Mouse (Mus musculus) adrenal gland, adult 2 months (tissue): ENCODE results near the gene Akap17b. TPM values are rescaled to one million over a fixed set of nuclear protein-coding genes. Genes with fewer than 3 reads are reported as not detected.
"Not testable (repeated sequence)": the region's sequence is repeated elsewhere in the genome, so short reads cannot be mapped to it uniquely, and the experiment has no call there.

Experiments
- DNase-seq: peaks from one replicate; pipeline ENCODE4 v3.0.0; 2021
- long read RNA-seq: library from polyadenylated mRNA; stranded (forward); transcript quantifications from one replicate; pipeline ENCODE4 v2.0.0, GENCODE M21; 2021
- polyA plus RNA-seq: library from polyadenylated mRNA; depleted of rRNA; stranded (reverse); fragments of >200 nt; gene quantifications from 2 replicates; pipeline ENCODE4 v1.2.3, GENCODE M21; 2012; rRNA removed
- total RNA-seq, 2 experiments: library from RNA; stranded (reverse); gene quantifications; 2 replicates each; pipeline ENCODE4 v1.2.3; 2021

Gene Akap17b
- total RNA-seq = 1 to 10 TPM; 4.9 to 5.8 TPM
- 0.76 and 0.92 TPM in 2 replicates for polyA plus RNA-seq
- long read RNA-seq, full-length matches to known transcripts = 2 of 4 reads
- long read RNA-seq, partial matches to known transcripts = 0 of 4 reads
- long read RNA-seq, other reads (novel, unspliced or antisense) = 2 of 4 reads

DNA sequence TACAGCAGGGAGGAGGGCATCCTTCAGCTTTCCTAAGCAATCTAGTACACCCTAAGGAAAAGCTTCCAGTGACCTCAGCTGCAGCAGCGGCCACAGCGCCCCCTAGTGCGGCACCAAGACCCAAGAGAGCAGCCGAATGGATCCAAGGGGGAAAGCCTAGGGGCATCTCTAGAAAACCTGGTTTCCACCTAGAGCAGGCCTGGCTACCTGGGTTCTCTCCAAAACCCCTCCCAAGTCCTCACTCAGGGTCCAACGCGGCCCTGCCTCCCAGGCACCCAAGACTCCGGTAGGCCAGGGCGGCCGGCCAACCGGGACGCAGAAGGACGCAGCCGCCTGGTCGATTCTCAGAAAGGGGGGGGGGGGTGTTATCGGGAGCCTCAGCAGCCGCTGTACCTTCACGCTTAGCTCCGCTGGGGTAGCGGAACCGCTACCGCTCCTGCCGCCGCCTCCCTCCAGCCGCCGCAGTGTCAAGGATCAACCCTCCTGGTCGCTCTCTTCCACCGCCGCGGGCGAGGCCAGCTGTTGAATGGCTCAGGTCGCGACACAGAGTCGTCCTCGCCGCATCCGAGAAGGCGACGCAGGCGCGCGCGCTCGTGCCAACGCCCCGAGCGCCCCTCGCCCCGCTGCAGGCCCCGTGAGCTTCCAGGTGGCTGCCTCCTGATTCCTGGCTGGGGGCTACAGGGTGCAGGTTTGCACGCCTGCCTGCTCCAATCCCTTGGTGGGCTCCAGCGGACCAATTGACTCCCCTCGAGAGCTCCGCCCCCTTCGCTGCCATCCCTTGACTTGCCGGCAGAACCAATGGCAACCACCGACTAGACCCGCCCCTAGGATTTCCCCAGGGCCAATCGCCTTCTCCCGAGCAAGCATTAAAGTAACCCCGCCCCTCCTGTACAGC lies at the start of gene Akap17b:
Akap17b (minus strand) TSS at position 739 of the 895 bp plus-strand sequence.
- peak; percentile 92 for DNase-seq

DNA sequence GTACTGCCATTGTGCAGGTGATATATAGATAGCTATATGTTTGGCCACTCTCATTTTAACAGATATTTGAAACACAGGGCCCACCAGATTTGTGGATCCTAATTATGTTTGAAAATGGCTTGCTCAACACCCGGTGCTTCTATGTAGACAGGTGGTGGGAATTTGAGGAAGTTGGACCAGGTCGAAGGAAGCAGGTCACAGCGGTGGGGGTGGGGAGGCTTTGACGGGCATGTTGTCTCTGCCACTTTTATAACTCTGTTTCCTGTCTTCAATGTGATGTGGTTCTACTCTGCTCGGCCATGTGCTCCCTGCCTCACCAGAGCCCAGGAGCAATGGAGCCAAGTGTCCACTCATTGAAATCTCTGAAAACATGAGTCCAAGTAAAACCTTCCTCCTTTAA lies 46.2 kb upstream of the Akap17b start:
- DNase-seq = no peak

DNA sequence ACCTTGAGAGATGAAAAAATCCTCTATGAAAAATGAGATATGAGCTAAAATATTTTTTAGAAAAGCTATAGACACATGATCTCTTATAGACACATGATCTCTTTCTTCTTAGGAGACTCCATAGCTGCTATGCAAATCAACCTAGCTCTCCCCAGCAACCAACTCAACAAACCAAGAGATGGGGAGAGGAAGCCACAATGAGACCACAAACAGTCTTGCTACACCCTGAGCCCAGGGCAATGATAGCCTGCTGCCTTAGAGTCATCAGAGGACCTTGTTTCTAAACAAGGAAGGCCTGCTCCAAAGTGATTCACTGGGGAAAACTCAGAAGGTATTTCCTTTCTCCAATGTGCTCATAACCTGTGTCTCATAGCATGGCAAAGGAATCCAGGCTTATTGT lies 44.5 kb upstream of the Akap17b start:
- DNase-seq = no peak

DNA sequence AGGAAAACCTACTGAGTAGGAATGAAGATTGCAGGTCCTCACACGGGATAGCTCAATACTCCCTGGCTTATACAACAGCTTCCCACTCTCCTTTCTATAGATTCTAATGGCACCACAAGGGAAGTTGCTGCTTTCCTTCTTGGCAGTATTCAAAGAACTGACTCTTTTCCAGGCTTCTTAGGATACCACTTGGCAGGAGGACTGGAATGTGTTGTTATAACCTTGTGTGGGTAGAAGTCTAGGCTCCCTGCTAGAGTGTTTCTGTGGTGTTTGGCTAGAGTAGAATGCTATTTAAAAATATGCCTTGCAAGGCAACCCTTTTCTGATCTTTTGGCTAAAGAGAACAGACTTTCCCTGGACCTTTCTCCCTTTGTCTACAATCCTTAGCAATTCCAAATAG lies 31.6 kb upstream of the Akap17b start:
- no peak for DNase-seq

DNA sequence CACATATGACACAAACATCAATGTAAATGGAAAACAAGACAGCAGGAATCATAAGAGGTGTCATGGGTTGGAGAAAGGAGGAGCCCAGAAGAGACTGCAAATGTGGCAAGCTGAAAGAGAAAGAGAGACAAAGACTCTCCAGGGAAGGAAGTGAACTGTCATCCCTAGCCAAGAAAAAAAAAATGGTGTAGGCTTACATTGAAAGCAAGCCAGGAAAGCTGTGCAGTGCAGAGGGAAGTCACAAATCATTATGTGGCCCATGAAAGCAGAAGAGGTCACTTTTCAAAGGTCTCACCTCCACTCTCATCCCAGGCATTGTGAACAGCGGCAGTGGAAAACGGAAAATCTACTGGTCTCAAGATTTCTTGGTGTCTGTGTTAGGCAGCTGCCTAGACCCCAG lies 27.5 kb upstream of the Akap17b start:
- peak; percentile 35 for DNase-seq

DNA sequence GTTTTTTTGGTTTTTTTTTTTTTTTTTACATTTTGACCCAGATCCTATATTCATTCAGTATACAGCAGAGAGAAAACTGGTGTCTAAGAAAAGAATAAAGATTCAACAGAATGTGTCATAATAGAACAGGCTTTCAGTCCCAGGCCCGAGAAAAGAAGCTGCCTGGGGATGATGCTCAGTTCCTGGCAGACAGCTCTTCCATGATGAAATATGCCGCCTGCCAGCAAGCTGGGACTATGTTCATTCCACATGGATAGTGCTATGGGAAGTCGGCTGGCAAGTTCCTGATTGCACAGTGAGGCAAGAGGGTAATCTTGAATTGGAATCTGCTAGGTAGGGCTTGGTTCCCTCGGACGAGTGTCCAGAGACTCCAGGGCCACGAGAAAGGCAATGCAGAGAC lies 5.1 kb downstream of the Akap17b start:
- DNase-seq = no peak

DNA sequence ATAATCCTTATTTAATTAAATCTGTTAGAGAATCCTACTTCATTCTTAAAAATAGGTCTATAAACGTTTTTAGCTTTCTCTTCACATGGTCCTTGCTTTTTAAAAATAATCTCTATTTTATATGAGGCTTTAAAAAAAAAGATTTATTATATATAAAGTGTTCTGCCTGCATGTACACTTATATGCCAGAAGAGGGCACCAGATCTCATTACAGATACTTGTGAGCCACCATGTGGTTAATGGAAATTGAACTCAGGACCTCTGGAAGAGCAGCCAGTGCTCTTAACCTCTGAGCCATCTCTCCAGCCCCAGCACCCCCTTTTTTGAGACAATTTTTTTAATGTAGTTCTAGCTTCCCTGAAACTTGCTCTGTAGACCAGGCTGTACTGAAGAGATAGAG lies 14.4 kb downstream of the Akap17b start:
- no peak for DNase-seq

GRCm38 (mm10) chrX:36628102-36628501 lies 17.1 kb downstream of the Akap17b start:
- no peak for DNase-seq

DNA sequence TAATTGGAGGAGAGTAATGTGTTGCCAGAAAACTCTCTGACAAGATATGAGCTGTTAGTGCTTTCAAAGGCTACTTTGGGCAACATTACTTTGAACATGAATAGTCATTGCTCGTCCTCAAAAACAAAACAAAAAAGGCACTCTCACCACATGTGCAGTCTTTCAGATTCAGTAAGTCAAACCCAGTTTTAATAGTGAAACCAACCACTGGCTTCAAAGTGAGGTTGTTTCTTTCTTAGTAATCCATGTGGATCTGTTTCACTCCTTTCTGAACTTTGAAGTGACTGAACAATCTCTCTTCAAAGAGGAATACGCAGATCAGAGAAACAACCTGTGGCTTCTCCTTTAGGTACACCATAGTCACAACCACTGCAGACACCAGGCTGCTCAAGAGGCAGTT lies 36.1 kb downstream of the Akap17b start:
- no peak for DNase-seq

DNA sequence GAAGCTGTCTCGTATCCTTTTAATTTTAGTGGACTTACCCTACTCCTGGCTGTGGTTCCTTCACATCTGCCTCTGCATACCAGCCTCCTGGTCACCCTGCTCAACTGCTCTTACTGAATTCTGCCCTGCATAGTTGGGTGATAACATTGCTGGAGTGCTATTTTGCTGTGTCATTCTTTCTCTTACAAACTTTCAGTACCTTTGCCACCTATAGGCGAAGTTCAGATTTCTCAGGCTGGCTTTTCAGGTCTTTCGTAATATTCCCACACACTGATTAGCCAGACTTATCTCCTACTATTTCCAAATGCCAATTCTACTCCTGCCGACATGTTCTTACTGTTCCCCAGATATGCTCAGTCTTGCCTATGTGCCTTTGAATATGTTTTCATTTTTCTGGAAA lies 41.2 kb downstream of the Akap17b start:
- no peak for DNase-seq

GRCm38 (mm10) chrX:36602926-36603325 lies 42.3 kb downstream of the Akap17b start:
- no peak for DNase-seq

- DNase-seq = peak; percentile 49
Measured at GRCm38 (mm10) chrX:36600066-36600465, 45.1 kb downstream of the Akap17b start.

GRCm38 (mm10) chrX:36599656-36600055 lies 45.5 kb downstream of the Akap17b start:
- DNase-seq = no peak

DNA sequence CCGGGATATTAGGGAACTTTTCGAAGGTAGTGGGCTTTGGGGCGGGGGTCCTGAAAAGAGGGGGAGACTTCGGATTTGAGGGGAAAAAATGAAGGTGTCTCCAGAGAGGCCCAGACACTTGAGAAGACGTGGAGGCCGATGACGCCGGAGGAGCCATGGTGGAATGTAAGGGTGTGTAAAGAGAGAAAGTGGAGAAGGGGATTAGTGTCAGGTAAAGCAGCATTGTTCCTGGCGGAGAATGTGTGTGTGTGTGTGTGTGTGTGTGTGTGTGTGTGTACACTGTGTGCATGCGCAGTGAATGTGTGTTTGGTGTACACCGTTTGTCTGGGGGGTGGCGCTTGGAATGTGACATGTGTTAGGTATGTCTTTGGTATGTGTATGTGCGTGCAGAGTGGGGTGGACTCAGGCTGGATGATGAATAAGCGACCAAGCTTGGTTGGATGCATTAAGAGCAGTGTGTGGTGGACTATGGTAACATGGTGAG lies 46.3 kb downstream of the Akap17b start:
- peak; percentile 18 for DNase-seq

DNA sequence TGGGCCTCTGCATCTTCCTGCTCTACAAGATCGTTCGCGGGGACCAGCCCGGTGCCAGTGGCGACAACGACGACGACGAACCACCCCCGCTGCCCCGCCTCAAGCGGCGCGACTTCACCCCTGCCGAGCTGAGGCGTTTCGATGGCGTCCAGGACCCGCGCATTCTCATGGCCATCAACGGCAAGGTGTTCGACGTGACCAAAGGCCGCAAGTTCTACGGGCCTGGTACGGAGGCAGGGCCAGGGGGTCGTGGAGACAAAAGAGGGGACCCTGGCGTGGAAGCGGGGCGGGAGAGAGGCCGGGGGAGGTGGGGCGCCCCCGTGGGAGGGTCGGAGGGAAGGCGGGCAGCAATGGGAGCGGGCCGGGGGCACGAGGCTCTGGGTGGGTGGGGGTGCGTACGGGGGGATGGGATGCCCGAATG lies 46.8 kb downstream of the Akap17b start:
- DNase-seq = no peak

DNA sequence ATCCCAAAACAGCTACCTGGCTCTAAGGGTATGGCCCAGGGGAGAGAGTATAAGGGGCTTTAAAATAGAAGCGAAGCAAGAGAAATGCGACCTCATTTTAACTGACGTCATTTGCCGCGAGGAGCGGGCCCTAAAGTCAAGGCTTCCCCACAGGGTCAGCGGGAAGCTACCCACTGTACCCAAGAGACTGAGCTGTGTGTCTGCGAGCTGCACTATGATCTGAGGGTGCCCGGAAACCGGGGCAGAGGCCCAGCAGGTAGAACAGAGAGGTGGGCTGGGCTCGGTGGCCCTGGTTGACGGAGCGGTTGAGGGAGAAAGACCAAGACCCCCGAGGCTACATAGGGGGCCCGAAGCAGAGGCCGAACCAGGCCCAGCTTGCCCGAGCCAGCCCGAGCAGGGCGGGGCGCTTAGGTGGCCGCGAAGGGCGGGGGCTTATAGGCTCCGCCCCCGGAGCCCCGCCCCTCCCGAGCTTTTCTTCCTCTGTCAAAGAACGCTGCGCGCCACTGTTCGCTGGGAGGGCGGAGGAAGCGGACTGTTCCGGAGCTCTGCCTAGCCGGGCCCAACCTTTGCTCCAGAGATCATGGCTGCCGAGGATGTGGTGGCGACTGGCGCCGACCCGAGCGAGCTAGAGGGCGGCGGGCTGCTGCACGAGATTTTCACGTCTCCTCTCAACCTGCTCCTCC lies 47.3 kb downstream of the Akap17b start, which contains the start of gene Pgrmc1:
Pgrmc1 (plus strand) TSS at position 500 of the 683 bp plus-strand sequence.
- DNase-seq = peak; percentile 91

DNA sequence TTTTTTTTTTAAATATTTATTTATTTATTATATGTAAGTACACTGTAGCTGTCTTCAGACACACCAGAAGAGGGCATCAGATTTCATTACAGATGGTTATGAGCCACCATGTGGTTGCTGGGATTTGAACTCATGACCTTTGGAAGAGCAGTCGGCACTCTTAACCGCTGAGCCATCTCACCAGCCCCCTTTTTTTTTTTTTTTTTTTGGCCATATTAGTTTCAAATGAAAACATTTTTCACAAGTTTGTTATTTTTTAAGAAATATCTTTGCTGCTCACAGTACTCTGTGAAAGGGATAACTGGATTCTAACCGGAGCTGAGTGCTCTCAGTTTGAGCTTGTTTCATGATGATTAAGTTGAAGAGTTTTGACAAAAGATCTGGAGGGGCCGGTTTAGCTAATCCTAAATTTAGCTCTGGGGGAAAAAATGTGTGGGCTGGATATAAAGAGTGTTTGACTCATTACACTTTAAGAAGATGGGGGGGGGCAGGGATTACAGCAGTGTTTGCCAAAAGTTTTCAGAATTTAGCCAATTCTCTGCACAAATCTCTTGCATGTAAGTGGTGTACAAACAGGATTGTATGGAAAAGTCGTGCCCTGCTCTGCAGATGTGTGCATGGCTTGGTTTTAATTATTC lies 48.6 kb downstream of the Akap17b start:
- DNase-seq = not testable (repeated sequence)

- no peak for DNase-seq
Measured at GRCm38 (mm10) chrX:36595247-36595646, 49.9 kb downstream of the Akap17b start.

DNA sequence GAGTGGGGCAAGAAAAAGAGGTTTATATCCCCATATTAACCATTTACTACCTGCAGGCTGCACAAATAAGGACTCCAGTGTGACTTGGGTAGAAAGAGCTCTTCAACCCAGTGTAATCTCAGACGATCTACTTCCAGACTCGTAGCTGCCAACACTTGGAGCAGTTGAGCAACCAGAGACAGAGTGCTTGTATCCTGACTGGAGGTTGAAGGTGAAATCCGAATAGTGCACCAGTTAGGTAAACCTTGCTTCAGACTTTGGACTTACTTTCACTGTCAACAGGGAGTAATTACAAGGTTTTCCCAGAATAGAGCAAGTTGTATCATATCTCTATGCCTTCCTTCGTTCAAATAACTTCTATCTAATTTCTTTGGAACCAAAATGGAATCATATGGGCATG lies 53.7 kb downstream of the Akap17b start:
- DNase-seq = no peak

DNA sequence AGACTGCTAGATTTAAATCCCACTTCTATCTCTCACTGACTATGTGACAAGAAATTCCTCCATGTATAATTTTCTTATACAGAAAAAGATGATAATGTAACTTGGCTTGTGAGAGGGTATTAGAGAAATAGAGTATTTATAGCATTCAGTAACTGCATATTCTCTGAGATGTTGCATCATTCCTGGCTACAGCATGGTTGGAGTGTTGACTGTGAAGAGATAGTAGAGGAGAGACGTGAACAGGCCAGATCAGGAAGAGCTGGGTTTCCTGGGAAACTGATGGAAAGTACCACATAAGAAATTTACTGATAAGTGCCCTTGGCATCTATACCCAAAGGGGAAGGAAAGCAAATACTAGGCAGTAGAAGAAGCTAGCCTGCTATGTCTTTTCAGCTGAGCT lies 54.1 kb downstream of the Akap17b start:
- no peak for DNase-seq

- no peak for DNase-seq
Measured at GRCm38 (mm10) chrX:36590266-36590665, 54.9 kb downstream of the Akap17b start.
